Mouse (Mus musculus): ENCODE data around the gene Fntb.

- TF ChIP-seq CTCF (IDR thresholded peaks at IDR 0.05; ENCODE audit: low read depth) (no peak), EP300 (IDR thresholded peaks at IDR 0.05; ENCODE audit: low read depth) (no peak)
These were observed 107.5 kb downstream of the Fntb start for GRCm38 (mm10) chr12:76872767-76873316.

Data from liver, postnatal 0 days (tissue).